16 mouse cellular contexts compared by ENCODE assay signal in the genomic region with DNA sequence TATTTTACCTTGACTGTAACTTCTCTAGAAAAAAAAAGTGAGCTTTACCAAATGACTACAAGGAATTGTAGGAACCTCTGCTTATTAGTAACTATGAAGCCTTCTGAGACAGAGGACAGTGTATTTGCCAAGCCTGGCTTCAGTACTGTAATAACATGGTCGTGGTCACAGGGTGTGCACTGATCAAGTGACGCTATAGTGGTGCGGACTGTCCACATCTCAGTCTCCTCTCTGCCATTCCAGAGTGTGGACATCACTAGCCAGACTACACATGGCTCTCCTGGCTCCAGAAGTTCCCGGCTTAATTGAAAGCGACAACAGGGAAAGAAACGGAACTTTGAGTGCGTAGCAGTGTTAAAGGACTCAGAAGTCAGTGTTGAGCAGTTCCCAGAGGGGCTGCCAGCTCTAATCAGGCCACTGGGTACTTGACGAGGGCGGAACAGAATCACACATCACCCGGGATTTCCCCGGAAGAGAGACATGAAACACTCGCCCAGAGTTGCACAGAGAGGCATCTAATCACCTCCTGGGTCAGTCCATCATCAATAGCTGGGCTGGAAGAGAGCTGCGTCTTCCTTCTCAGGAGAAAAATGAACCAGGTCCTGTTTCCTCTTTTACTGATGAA.
DNase-seq lines count a peak whose midpoint lies in the region; ATAC-seq and TF ChIP-seq lines count a peak whose summit lies in the region.
"Had no signal": no experiment of that assay in that cellular context is flagged by ENCODE, and none has a peak within 500 bp of the region (broad histone marks: within the 10 kb centered on the region; RNA-seq: fewer than 3 reads in every experiment).

No protein-coding gene starts in this region.

- WGBS in embryonic facial prominence, embryonic 12.5 days, result 49% methylated on average over 13 of the region's 13 CpGs
- 24% methylated on average over 13 of the region's 13 CpGs for WGBS in heart, embryonic 16.5 days
- WGBS in midbrain, embryonic 13.5 days, result 42% methylated on average over 13 of the region's 13 CpGs
- WGBS in stomach, postnatal 0 days, result 68% methylated on average over 13 of the region's 13 CpGs

- H3K79me2 ChIP-seq in CH12.LX (replicated peaks; ENCODE audit: control insufficient read depth, extremely low read depth, insufficient read depth, poor library complexity, severe bottlenecking), result no peaks in the 10 kb centered on the region

- no peak overlapping the region for H3K4me3 ChIP-seq in CH12.LX (replicated peaks in 1 of 3; ENCODE audit: low read depth in 2 of 3, low read length in 2 of 3, poor library complexity in 1 of 3)
- no peak overlapping the region for H3K4me3 ChIP-seq in embryonic facial prominence, embryonic 12.5 days
- peak overlapping the region; percentile 19; the same call in 1 of the 2 replicates for H3K4me3 ChIP-seq in heart, embryonic 16.5 days (ENCODE audit: low read length)
- H3K4me3 ChIP-seq in midbrain, embryonic 13.5 days (replicated peaks), result no peak overlapping the region
- H3K4me3 ChIP-seq in stomach, postnatal 0 days (ENCODE audit: low read depth, low read length), result no peak overlapping the region
- H3K4me3 ChIP-seq: lung, embryonic 15.5 days; megakaryocyte, embryonic 14.5 days; neural tube, embryonic 12.5 days had no signal

- TF ChIP-seq CTCF in CH12.LX (conservative IDR thresholded peaks at IDR 0.05 in 1 of 2, IDR thresholded peaks at IDR 0.05 in 1 of 2; ENCODE audit: low read depth in 2 of 2, low read length in 2 of 2), result no peak
- TF ChIP-seq CTCF in stomach, postnatal 0 days (IDR thresholded peaks at IDR 0.05; ENCODE audit: low read depth), result no peak

- H3K27me3 ChIP-seq in CH12.LX (replicated peaks), result no peaks in the 10 kb centered on the region
- H3K27me3 ChIP-seq in embryonic facial prominence, embryonic 12.5 days, result no peaks in the 10 kb centered on the region
- H3K27me3 ChIP-seq in heart, embryonic 16.5 days (ENCODE audit: control insufficient read depth, insufficient read depth, low read length), result no peaks in the 10 kb centered on the region
- no peaks in the 10 kb centered on the region for H3K27me3 ChIP-seq in midbrain, embryonic 13.5 days
- H3K27me3 ChIP-seq in stomach, postnatal 0 days (ENCODE audit: control insufficient read depth, insufficient read depth, low read length), result no peaks in the 10 kb centered on the region
- H3K27me3 ChIP-seq: lung, embryonic 15.5 days; neural tube, embryonic 12.5 days had no signal

- no peaks in the 10 kb centered on the region for H3K36me3 ChIP-seq in CH12.LX (replicated peaks in 1 of 2; ENCODE audit: control insufficient read depth in 1 of 2, insufficient read depth in 1 of 2, low read length in 1 of 2)
- no peaks in the 10 kb centered on the region for H3K36me3 ChIP-seq in embryonic facial prominence, embryonic 12.5 days
- H3K36me3 ChIP-seq in heart, embryonic 16.5 days (ENCODE audit: control insufficient read depth, insufficient read depth), result no peaks in the 10 kb centered on the region
- H3K36me3 ChIP-seq in midbrain, embryonic 13.5 days, result no peaks in the 10 kb centered on the region
- no peaks in the 10 kb centered on the region for H3K36me3 ChIP-seq in stomach, postnatal 0 days (ENCODE audit: control insufficient read depth, insufficient read depth, low read length)
- H3K36me3 ChIP-seq: lung, embryonic 15.5 days; neural tube, embryonic 12.5 days had no signal

- TF ChIP-seq POLR2A in CH12.LX (IDR thresholded peaks at IDR 0.05; ENCODE audit: low read depth, low read length), result peak; percentile 50

- no peaks in the 10 kb centered on the region for H3K9me3 ChIP-seq in CH12.LX (replicated peaks; ENCODE audit: low read length)
- no peaks in the 10 kb centered on the region for H3K9me3 ChIP-seq in embryonic facial prominence, embryonic 12.5 days
- H3K9me3 ChIP-seq in heart, embryonic 16.5 days (replicated peaks; ENCODE audit: control insufficient read depth, low read length), result no peaks in the 10 kb centered on the region
- no peaks in the 10 kb centered on the region for H3K9me3 ChIP-seq in midbrain, embryonic 13.5 days
- H3K9me3 ChIP-seq in stomach, postnatal 0 days (ENCODE audit: control insufficient read depth, low read length), result no peaks in the 10 kb centered on the region
- H3K9me3 ChIP-seq: lung, embryonic 15.5 days; megakaryocyte, embryonic 14.5 days; neural tube, embryonic 12.5 days had no signal

- H3K4me1 ChIP-seq in CH12.LX (ENCODE audit: control insufficient read depth in 1 of 2, insufficient read depth in 2 of 2), result peaks cover 7 to 39% of the 10 kb centered on the region in 2 experiments
- peaks cover 16% of the 10 kb centered on the region for H3K4me1 ChIP-seq in embryonic facial prominence, embryonic 12.5 days
- peaks cover 24% of the 10 kb centered on the region for H3K4me1 ChIP-seq in heart, embryonic 16.5 days (ENCODE audit: control insufficient read depth, insufficient read depth, low read length)
- peaks cover 41% of the 10 kb centered on the region for H3K4me1 ChIP-seq in midbrain, embryonic 13.5 days (replicated peaks)
- H3K4me1 ChIP-seq in stomach, postnatal 0 days (replicated peaks; ENCODE audit: control insufficient read depth, insufficient read depth), result 0 out of 2 replicates have a peak, but pooled peaks cover 2% of the 10 kb centered on the region
- H3K4me1 ChIP-seq: lung, embryonic 15.5 days had no signal

- H3K4me2 ChIP-seq in CH12.LX (ENCODE audit: insufficient read depth, low read depth, poor library complexity, severe bottlenecking), result no peak overlapping the region
- H3K4me2 ChIP-seq in embryonic facial prominence, embryonic 12.5 days (replicated peaks), result no peak overlapping the region
- H3K4me2 ChIP-seq in heart, embryonic 16.5 days (ENCODE audit: low read depth, low read length), result peak overlapping the region; percentile 55
- no peak overlapping the region for H3K4me2 ChIP-seq in midbrain, embryonic 13.5 days (replicated peaks)
- H3K4me2 ChIP-seq in stomach, postnatal 0 days (replicated peaks; ENCODE audit: low read depth), result no peak overlapping the region
- H3K4me2 ChIP-seq: lung, embryonic 15.5 days; neural tube, embryonic 12.5 days had no signal

- no peak for TF ChIP-seq EP300 in CH12.LX (IDR thresholded peaks at IDR 0.05; ENCODE audit: low read length)
- TF ChIP-seq EP300 in stomach, postnatal 0 days (optimal IDR thresholded peaks at IDR 0.05), result no peak

- in situ Hi-C loops in CH12.LX (cut with MboI; ENCODE audit: low pct_ligation_motif_present, low pct_unique_long_range_greater_than_20kb, low sequenced_read_pairs), result no loop called here

- H3K27ac ChIP-seq in CH12.LX (ENCODE audit: insufficient read depth, low read depth), result no peak overlapping the region
- H3K27ac ChIP-seq in embryonic facial prominence, embryonic 12.5 days, result no peak overlapping the region
- peak overlapping the region; percentile 48; the same call in 1 of the 2 replicates for H3K27ac ChIP-seq in heart, embryonic 16.5 days (ENCODE audit: low read length)
- no peak overlapping the region for H3K27ac ChIP-seq in midbrain, embryonic 13.5 days
- H3K27ac ChIP-seq in stomach, postnatal 0 days (replicated peaks), result no peak overlapping the region
- H3K27ac ChIP-seq: lung, embryonic 15.5 days; neural tube, embryonic 12.5 days had no signal

- TF ChIP-seq RAD21 in CH12.LX (IDR thresholded peaks at IDR 0.05; ENCODE audit: low read depth, low read length), result no peak

- peak; percentile 74; the same call in 1 of the 2 replicates for ATAC-seq in embryonic facial prominence, embryonic 12.5 days (ENCODE audit: insufficient number of reproducible peaks, insufficient read depth, low FRiP score, low TSS enrichment)
- ATAC-seq in heart, embryonic 16.5 days (replicated peaks; ENCODE audit: extremely low read depth, insufficient read depth, low FRiP score), result no peak
- ATAC-seq in midbrain, embryonic 13.5 days, result peak; percentile 66
- no peak for ATAC-seq in inflammation-experienced regulatory T-cells, adult 6 months
- ATAC-seq in stomach, postnatal 0 days (ENCODE audit: low FRiP score, low TSS enrichment), result no peak

- DNase-seq in CH12.LX (ENCODE audit: extremely low read depth), result peak; percentile 74
- no peak for DNase-seq in stomach, postnatal 0 days (ENCODE audit: low spot score)
- DNase-seq in embryo, embryonic 9.5 days (ENCODE audit: extremely low spot score), result no peak
- DNase-seq: cerebellum, adult 9-11 months; kidney, postnatal 10 days; layer of hippocampus, adult 9-11 months; left cerebral cortex, postnatal 4 days; right cerebral cortex, adult 18-20 months; thymus, postnatal 14 days had no signal

- dilution Hi-C loops in CH12.LX (cut with MboI; ENCODE audit: extremely low pct_ligation_motif_present, extremely low pct_unique_long_range_greater_than_20kb, low sequenced_read_pairs), result no loop called here

- no peak overlapping the region for H3K9ac ChIP-seq in CH12.LX (ENCODE audit: insufficient read depth, low read depth)
- no peak overlapping the region for H3K9ac ChIP-seq in embryonic facial prominence, embryonic 12.5 days
- H3K9ac ChIP-seq in heart, embryonic 16.5 days (ENCODE audit: low read length), result peak overlapping the region; percentile 38
- H3K9ac ChIP-seq in midbrain, embryonic 13.5 days (replicated peaks), result no peak overlapping the region
- H3K9ac ChIP-seq in stomach, postnatal 0 days (ENCODE audit: low read length), result no peak overlapping the region
- H3K9ac ChIP-seq: lung, embryonic 15.5 days; neural tube, embryonic 12.5 days had no signal

TF ChIP-seq in CH12.LX, 34 proteins besides CTCF, POLR2A, EP300 and RAD21:
- TF ChIP-seq TCF12 (IDR thresholded peaks at IDR 0.05; ENCODE audit: low read depth, low read length), result peak; percentile 62; the same call in 1 of the 2 replicates
- TF ChIP-seq SMC3 (IDR thresholded peaks at IDR 0.05; ENCODE audit: low read depth, low read length), result no peak
- TF ChIP-seq JUN (IDR thresholded peaks at IDR 0.05; ENCODE audit: insufficient read depth, low read depth, low read length), result no peak
- peak; percentile 20; the same call in 1 of the 2 replicates for TF ChIP-seq MAX (IDR thresholded peaks at IDR 0.05; ENCODE audit: low read length)
- no peak for TF ChIP-seq BHLHE40 (IDR thresholded peaks at IDR 0.05; ENCODE audit: low read depth, low read length)
- TF ChIP-seq TBP (conservative IDR thresholded peaks at IDR 0.05; ENCODE audit: low read depth, low read length), result peak; percentile 72; the same call in 1 of the 2 replicates
- 0 out of 2 replicates have a peak, but pooled peaks have one; percentile 33 for TF ChIP-seq IRF4 (IDR thresholded peaks at IDR 0.05; ENCODE audit: low read depth, low read length)
- TF ChIP-seq HCFC1 (IDR thresholded peaks at IDR 0.05; ENCODE audit: low read depth, low read length), result peak; percentile 71
- no peak for TF ChIP-seq MAFK (IDR thresholded peaks at IDR 0.05; ENCODE audit: insufficient replicate concordance, low read length)
- 0 out of 2 replicates have a peak, but pooled peaks have one; percentile 13 for TF ChIP-seq NELFE (IDR thresholded peaks at IDR 0.05; ENCODE audit: low read depth, low read length)
- TF ChIP-seq ELF1 (IDR thresholded peaks at IDR 0.05; ENCODE audit: low read depth, low read length), result peak; percentile 61; the same call in 1 of the 2 replicates
- TF ChIP-seq ZNF384 (IDR thresholded peaks at IDR 0.05; ENCODE audit: low read depth, low read length), result no peak
- TF ChIP-seq POLR2AphosphoS2 (IDR thresholded peaks at IDR 0.05; ENCODE audit: low read depth, low read length), result no peak

Comparison
In these comparisons a context has a peak if more than half of its experiments do, and no peak if none do; other contexts are left out.
1. ATAC-seq: peak in embryonic facial prominence, embryonic 12.5 days (single experiment) and midbrain, embryonic 13.5 days (single experiment); none in heart, embryonic 16.5 days (single experiment), inflammation-experienced regulatory T-cells, adult 6 months (single experiment) and stomach, postnatal 0 days (single experiment).